ENCODE assay signal across 9 mouse cellular contexts in genomic region chr5:127751262-127751975, GRCm38 (mm10).
A peak's percentile ranks its signal among the peaks of the same experiment; 100 is the strongest.
DNase-seq lines count a peak whose midpoint lies in the region; ATAC-seq lines count a peak whose summit lies in the region.
"Had no signal": no experiment of that assay in that cellular context is flagged by ENCODE, and none has a peak within 500 bp of the region (broad histone marks: within the 10 kb centered on the region; RNA-seq: fewer than 3 reads in every experiment).

No protein-coding gene starts in this region.

- H3K27me3 ChIP-seq in hindbrain, embryonic 11.5 days (ENCODE audit: control insufficient read depth, insufficient read depth, low read length) = no peaks in the 10 kb centered on the region
- no peaks in the 10 kb centered on the region for H3K27me3 ChIP-seq in neural tube, embryonic 11.5 days (ENCODE audit: control insufficient read depth, insufficient read depth, low read length)

- intact Hi-C loops in left cerebral cortex, postnatal 36 days (cut with DNase I) = no loop called here

- no peak overlapping the region for H3K27ac ChIP-seq in hindbrain, embryonic 11.5 days (ENCODE audit: low read depth, low read length)
- H3K27ac ChIP-seq in neural tube, embryonic 11.5 days (ENCODE audit: low read depth, low read length) = no peak overlapping the region

- no peaks in the 10 kb centered on the region for H3K36me3 ChIP-seq in hindbrain, embryonic 11.5 days (ENCODE audit: control insufficient read depth, insufficient read depth, low read length)
- no peaks in the 10 kb centered on the region for H3K36me3 ChIP-seq in neural tube, embryonic 11.5 days (ENCODE audit: control insufficient read depth, insufficient read depth, low read length)

- no peaks in the 10 kb centered on the region for H3K4me1 ChIP-seq in hindbrain, embryonic 11.5 days (replicated peaks; ENCODE audit: control insufficient read depth, insufficient read depth, low read length)
- no peaks in the 10 kb centered on the region for H3K4me1 ChIP-seq in neural tube, embryonic 11.5 days (ENCODE audit: control insufficient read depth, insufficient read depth, low read length)

- H3K9me3 ChIP-seq in hindbrain, embryonic 11.5 days (ENCODE audit: control insufficient read depth, low read length) = no peaks in the 10 kb centered on the region
- H3K9me3 ChIP-seq in neural tube, embryonic 11.5 days (ENCODE audit: control insufficient read depth, low read length) = no peaks in the 10 kb centered on the region

- H3K4me3 ChIP-seq in hindbrain, embryonic 11.5 days (ENCODE audit: low read depth, low read length) = no peak overlapping the region
- no peak overlapping the region for H3K4me3 ChIP-seq in neural tube, embryonic 11.5 days (ENCODE audit: low read depth, low read length)

- no peak overlapping the region for H3K9ac ChIP-seq in hindbrain, embryonic 11.5 days (ENCODE audit: low read depth, low read length)
- no peak overlapping the region for H3K9ac ChIP-seq in neural tube, embryonic 11.5 days (ENCODE audit: low read length)
- H3K9ac ChIP-seq: liver, postnatal 0 days had no signal

- DNase-seq in left cerebral cortex, adult 11 months (ENCODE audit: low spot score) = peak; percentile 13
- no peak for DNase-seq in left cerebral cortex, postnatal 36 days (ENCODE audit: low spot score in 2 of 2)
- DNase-seq in embryo, embryonic 11 days = peak; percentile 55
- DNase-seq in hindbrain, embryonic 11.5 days (ENCODE audit: low spot score) = peak; percentile 34
- DNase-seq in neural tube, embryonic 11.5 days (ENCODE audit: low spot score) = peak; percentile 50
- no peak for DNase-seq in urinary bladder, adult 2 months (ENCODE audit: low spot score)
- no peak for DNase-seq in cerebellum, adult 18-20 months
- DNase-seq in c-Kit-positive CD71-positive TER-119-positive erythroid progenitor cells, embryonic 14.5 days (ENCODE audit: low spot score) = no peak
- DNase-seq: liver, postnatal 0 days had no signal

- H3K4me2 ChIP-seq in hindbrain, embryonic 11.5 days (replicated peaks; ENCODE audit: low read depth, low read length) = no peak overlapping the region
- H3K4me2 ChIP-seq in neural tube, embryonic 11.5 days (ENCODE audit: low read depth) = no peak overlapping the region

- 32% methylated on average over 20 of the region's 20 CpGs for WGBS in hindbrain, embryonic 11.5 days
- WGBS in neural tube, embryonic 11.5 days = 26% methylated on average over 20 of the region's 20 CpGs

- ATAC-seq in hindbrain, embryonic 11.5 days (ENCODE audit: low FRiP score) = no peak
- ATAC-seq in neural tube, embryonic 11.5 days (ENCODE audit: insufficient read depth, low FRiP score, low TSS enrichment) = no peak
- ATAC-seq: liver, postnatal 0 days had no signal

Comparison
In these comparisons a context has a peak if more than half of its experiments do, and no peak if none do; other contexts are left out.
1. DNase-seq: peak in left cerebral cortex, adult 11 months (single experiment), embryo, embryonic 11 days (single experiment), hindbrain, embryonic 11.5 days (single experiment) and neural tube, embryonic 11.5 days (single experiment); none in left cerebral cortex, postnatal 36 days (0 of 2), urinary bladder, adult 2 months (single experiment), cerebellum, adult 18-20 months (0 of 2) and c-Kit-positive CD71-positive TER-119-positive erythroid progenitor cells, embryonic 14.5 days (single experiment).